10 mouse cellular contexts compared by ENCODE assay signal in the genomic region with DNA sequence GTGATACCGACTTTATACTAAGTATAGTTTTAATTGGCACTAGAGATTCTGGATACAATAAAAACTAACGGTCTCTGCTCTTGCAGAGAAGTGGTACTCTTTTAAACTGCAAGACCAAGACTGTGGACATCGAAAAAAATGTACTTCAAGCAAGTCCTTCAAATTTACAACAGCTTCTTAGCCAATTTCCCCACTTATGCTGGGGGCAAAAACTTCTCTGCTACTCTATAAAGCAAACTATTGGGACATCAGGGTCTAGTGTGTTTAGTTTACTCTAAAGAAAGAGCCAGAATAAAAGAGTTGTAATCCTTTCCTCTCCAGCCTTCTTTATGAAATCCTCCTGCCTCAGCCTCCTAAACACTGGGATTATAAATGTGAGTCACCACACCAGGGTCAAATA. TPM values are rescaled to one million over a fixed set of nuclear protein-coding genes. Genes with fewer than 3 reads are reported as not detected.
DNase-seq lines count a peak whose midpoint lies in the region; ATAC-seq and TF ChIP-seq lines count a peak whose summit lies in the region.
"Had no signal": no experiment of that assay in that cellular context is flagged by ENCODE, and none has a peak within 500 bp of the region (broad histone marks: within the 10 kb centered on the region; RNA-seq: fewer than 3 reads in every experiment).

No protein-coding gene starts in this region.

- in situ Hi-C loops in CH12.LX (cut with MboI; ENCODE audit: low pct_ligation_motif_present, low pct_unique_long_range_greater_than_20kb, low sequenced_read_pairs): no loop called here

- H3K27ac ChIP-seq in gastrocnemius, adult 2 months: peak overlapping the region; percentile 100; the same call in 1 of the 2 replicates
- no peak overlapping the region for H3K27ac ChIP-seq in CH12.LX (ENCODE audit: insufficient read depth, low read depth)
- H3K27ac ChIP-seq in hindbrain, embryonic 12.5 days: no peak overlapping the region

- no peaks in the 10 kb centered on the region for H3K27me3 ChIP-seq in CH12.LX (replicated peaks)
- H3K27me3 ChIP-seq in hindbrain, embryonic 12.5 days: no peaks in the 10 kb centered on the region

- H3K9me3 ChIP-seq in CH12.LX (replicated peaks; ENCODE audit: low read length): no peaks in the 10 kb centered on the region
- H3K9me3 ChIP-seq in hindbrain, embryonic 12.5 days (replicated peaks): no peaks in the 10 kb centered on the region

- peak overlapping the region; percentile 97 for H3K9ac ChIP-seq in CH12.LX (ENCODE audit: insufficient read depth, low read depth)
- H3K9ac ChIP-seq in hindbrain, embryonic 12.5 days: no peak overlapping the region

- no peak for DNase-seq in gastrocnemius, adult 2 months
- DNase-seq in gastrocnemius, postnatal 4 days (ENCODE audit: low spot score in 2 of 2): no peak
- no peak for DNase-seq in CH12.LX (ENCODE audit: extremely low read depth)
- DNase-seq in lung, postnatal 25 days (ENCODE audit: low spot score): peak; percentile 51
- DNase-seq in thymus, postnatal 25 days: no peak
- DNase-seq in gastrocnemius, adult 18-20 months (ENCODE audit: low spot score): no peak
- no peak for DNase-seq in thymus, adult 18-20 months
- DNase-seq: cerebellum, postnatal 25 days; kidney, adult 9 months had no signal

- no peak for TF ChIP-seq CTCF in gastrocnemius, adult 2 months (IDR thresholded peaks at IDR 0.05)
- no peak for TF ChIP-seq CTCF in CH12.LX (conservative IDR thresholded peaks at IDR 0.05 in 1 of 2, IDR thresholded peaks at IDR 0.05 in 1 of 2; ENCODE audit: low read depth in 2 of 2, low read length in 2 of 2)

- peaks cover 54% of the 10 kb centered on the region for H3K79me2 ChIP-seq in CH12.LX (replicated peaks; ENCODE audit: control insufficient read depth, extremely low read depth, insufficient read depth, poor library complexity, severe bottlenecking)

- peak overlapping the region; percentile 66 for H3K4me2 ChIP-seq in CH12.LX (ENCODE audit: insufficient read depth, low read depth, poor library complexity, severe bottlenecking)
- H3K4me2 ChIP-seq in hindbrain, embryonic 12.5 days (replicated peaks): peak overlapping the region; percentile 90

- TF ChIP-seq RAD21 in CH12.LX (IDR thresholded peaks at IDR 0.05; ENCODE audit: low read depth, low read length): no peak

- dilution Hi-C loops in CH12.LX (cut with MboI; ENCODE audit: extremely low pct_ligation_motif_present, extremely low pct_unique_long_range_greater_than_20kb, low sequenced_read_pairs): no loop called here

- intact Hi-C loops in gastrocnemius, adult 2 months (cut with DNase I): loop anchor here (10.0 kb wide), 1 partner anchor 141 kb away; a partner anchor contains a TSS

- H3K36me3 ChIP-seq in CH12.LX (replicated peaks in 1 of 2; ENCODE audit: control insufficient read depth in 1 of 2, insufficient read depth in 1 of 2, low read length in 1 of 2): peaks cover 36 to 53% of the 10 kb centered on the region in 2 experiments
- peaks cover 51% of the 10 kb centered on the region for H3K36me3 ChIP-seq in hindbrain, embryonic 12.5 days

- H3K4me1 ChIP-seq in CH12.LX (ENCODE audit: control insufficient read depth in 1 of 2, insufficient read depth in 2 of 2): peaks cover 5 to 29% of the 10 kb centered on the region in 2 experiments; a peak in 3 of 4 replicates
- H3K4me1 ChIP-seq in hindbrain, embryonic 12.5 days: peaks cover 26% of the 10 kb centered on the region

- WGBS in hindbrain, embryonic 12.5 days: 98% methylated on average over 3 of the region's 3 CpGs

- no peak for ATAC-seq in hindbrain, embryonic 12.5 days (ENCODE audit: low FRiP score)

- no peak for TF ChIP-seq POLR2A in CH12.LX (IDR thresholded peaks at IDR 0.05; ENCODE audit: low read depth, low read length)

- H3K4me3 ChIP-seq in gastrocnemius, adult 2 months: peak overlapping the region; percentile 99
- H3K4me3 ChIP-seq in CH12.LX (replicated peaks in 1 of 3; ENCODE audit: low read depth in 2 of 3, low read length in 2 of 3, poor library complexity in 1 of 3): peak overlapping the region in 1 of 3 experiments; percentile 87
- 0 out of 2 replicates have a peak overlapping the region, but pooled peaks have one; percentile 83 for H3K4me3 ChIP-seq in hindbrain, embryonic 12.5 days

- TF ChIP-seq EP300 in CH12.LX (IDR thresholded peaks at IDR 0.05; ENCODE audit: low read length): no peak

TF ChIP-seq in CH12.LX, 34 proteins besides CTCF, POLR2A, EP300 and RAD21:
- no peak for TF ChIP-seq BHLHE40 (IDR thresholded peaks at IDR 0.05; ENCODE audit: low read depth, low read length)
- TF ChIP-seq NRF1 (IDR thresholded peaks at IDR 0.05; ENCODE audit: low read depth, low read length): no peak
- no peak for TF ChIP-seq PAX5 (IDR thresholded peaks at IDR 0.05; ENCODE audit: low read length)
- TF ChIP-seq IRF4 (IDR thresholded peaks at IDR 0.05; ENCODE audit: low read depth, low read length): no peak
- no peak for TF ChIP-seq E2F4 (IDR thresholded peaks at IDR 0.05; ENCODE audit: insufficient replicate concordance, low read depth, low read length)
- no peak for TF ChIP-seq ZMIZ1 (IDR thresholded peaks at IDR 0.05; ENCODE audit: low read depth, low read length)
- TF ChIP-seq USF1 (IDR thresholded peaks at IDR 0.05; ENCODE audit: low read depth, low read length): no peak
- TF ChIP-seq MYC (IDR thresholded peaks at IDR 0.05; ENCODE audit: low read depth, low read length): no peak
- TF ChIP-seq ZNF384 (IDR thresholded peaks at IDR 0.05; ENCODE audit: low read depth, low read length): no peak
- no peak for TF ChIP-seq JUN (IDR thresholded peaks at IDR 0.05; ENCODE audit: insufficient read depth, low read depth, low read length)

RNA-seq across cellular contexts. Expression of a gene that starts 2.6 kb away (rescaled TPM):
- total RNA-seq in gastrocnemius, adult 2 months (2021): 10 to 100 TPM; 80.2 to 86.8 TPM
- total RNA-seq in gastrocnemius, postnatal 4 days (2021): 100 to 1,000 TPM; 210 to 254 TPM
- total RNA-seq in CH12.LX (2012; rRNA removed): 81.3 and 93.0 TPM in 2 replicates
- 79.8 and 84.6 TPM in 2 replicates for total RNA-seq in CH12.LX (2014; rRNA removed)
- 108 and 114 TPM in 2 replicates for polyA plus RNA-seq in CH12.LX (2012; ENCODE audit: insufficient read length, low read depth)
- 76.5 and 77.2 TPM in 2 replicates for polyA plus RNA-seq in hindbrain, embryonic 12.5 days (2016; fragmentation: Nextera tagmentation; extraction: Ambion mirVana)
- total RNA-seq in gastrocnemius, adult 18-20 months (2021): 10 to 100 TPM; 52.5 to 75.6 TPM

RNA-seq across cellular contexts. Expression of a gene that starts 27.8 kb away (rescaled TPM):
- total RNA-seq in gastrocnemius, adult 2 months (2021): 1 to 10 TPM; 1.9 to 3.7 TPM
- 10 to 100 TPM; 49.1 to 55.1 TPM for total RNA-seq in gastrocnemius, postnatal 4 days (2021)
- total RNA-seq in CH12.LX (2012; rRNA removed) (7.3 and 7.4 TPM in 2 replicates), CH12.LX (2014; rRNA removed) (0.88 and 0.94 TPM in 2 replicates)
- polyA plus RNA-seq in CH12.LX (2012; ENCODE audit: insufficient read length, low read depth): 0.33 and 0.80 TPM in 2 replicates
- polyA plus RNA-seq in hindbrain, embryonic 12.5 days (2016; fragmentation: Nextera tagmentation; extraction: Ambion mirVana): 32.2 and 39.2 TPM in 2 replicates
- total RNA-seq in gastrocnemius, adult 18-20 months (2021): 1 to 10 TPM; 1.3 to 2.0 TPM

RNA-seq across cellular contexts. Expression of a gene that starts 38.9 kb away (rescaled TPM):
- under 1 TPM in 1 of 2 experiments, not detected in 1; 0.10 TPM for total RNA-seq in gastrocnemius, adult 2 months (2021)
- total RNA-seq in gastrocnemius, postnatal 4 days (2021): under 1 TPM in 1 of 2 experiments, not detected in 1; 0.13 TPM
- not detected in 2 replicates for total RNA-seq in CH12.LX (2012; rRNA removed)
- total RNA-seq in CH12.LX (2014; rRNA removed): not detected in 2 replicates
- polyA plus RNA-seq in CH12.LX (2012; ENCODE audit: insufficient read length, low read depth): not detected in 2 replicates
- not detected in 2 replicates for polyA plus RNA-seq in hindbrain, embryonic 12.5 days (2016; fragmentation: Nextera tagmentation; extraction: Ambion mirVana)
- not detected for total RNA-seq in gastrocnemius, adult 18-20 months (2021)

Comparison
In these comparisons a context has a peak if more than half of its experiments do, and no peak if none do; other contexts are left out.
1. RNA of a gene that starts 27.8 kb away (total RNA-seq): 49.1 to 55.1 TPM in gastrocnemius, postnatal 4 days; 0.88 to 7.4 TPM in CH12.LX, 1.9 to 3.7 TPM in gastrocnemius, adult 2 months and 1.3 to 2.0 TPM in gastrocnemius, adult 18-20 months; every median in the first group is over 4 times any median in the second.